Mouse (Mus musculus): ENCODE results near the gene Rrp8. TPM values are rescaled to one million over a fixed set of nuclear protein-coding genes. Genes with fewer than 3 reads are reported as not detected.

Rrp8 gene
- polyA plus RNA-seq, 1 experiment from 2014 or later = 22.4 TPM

GRCm38 (mm10) chr7:105728701-105729428, 8.3 kb downstream of the Rrp8 start:
- no peaks in the 10 kb centered on the region for H3K4me1 ChIP-seq (ENCODE audit: control insufficient read depth, insufficient read depth, low read length)
- peak overlapping the region; percentile 37; the same call in 1 of the 2 replicates for H3K27ac ChIP-seq (ENCODE audit: low read length)
- H3K4me3 ChIP-seq (ENCODE audit: low read depth, low read length) = no peak overlapping the region
- H3K9ac ChIP-seq (ENCODE audit: low read depth, low read length) = no peak overlapping the region
- no peak overlapping the region for H3K4me2 ChIP-seq (ENCODE audit: low read length)
- ATAC-seq = no peak
- H3K9me3 ChIP-seq (replicated peaks; ENCODE audit: control insufficient read depth, low read length, poor library complexity, severe bottlenecking) = no peaks in the 10 kb centered on the region
- H3K36me3 ChIP-seq (ENCODE audit: control insufficient read depth, insufficient read depth, low read length) = peaks cover 19% of the 10 kb centered on the region
- WGBS = 23% methylated on average over 6 of the region's 6 CpGs
- H3K27me3 ChIP-seq (ENCODE audit: control insufficient read depth, insufficient read depth, low read depth, low read length) = no peaks in the 10 kb centered on the region

DNA sequence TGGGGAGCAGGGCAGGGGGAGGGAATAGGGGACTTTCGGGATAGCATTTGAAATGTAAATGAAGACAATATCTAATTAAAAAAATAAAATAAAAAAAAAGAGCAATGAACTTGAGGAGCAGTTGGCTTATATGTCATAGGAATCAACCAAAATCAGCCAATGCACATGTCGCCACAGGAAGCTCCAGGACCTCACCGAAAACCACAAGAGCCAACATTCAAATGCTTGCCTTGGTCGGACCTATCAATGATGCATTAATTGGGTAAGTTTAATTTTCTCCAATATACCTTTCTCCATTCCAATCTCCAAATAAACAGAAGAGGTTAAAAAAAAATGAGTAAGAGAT, 10.2 kb downstream of the Rrp8 start:
- ATAC-seq = no peak; the same call in 1 of the 2 replicates
- Histone ChIP-seq H3K36me3 (ENCODE audit: control insufficient read depth, insufficient read depth, low read length) (peaks cover 5% of the 10 kb centered on the region; the same call in 1 of the 2 replicates), H3K4me1 (ENCODE audit: control insufficient read depth, insufficient read depth, low read length) (no peaks in the 10 kb centered on the region), H3K9ac (ENCODE audit: low read depth, low read length) (no peak overlapping the region), H3K27me3 (ENCODE audit: control insufficient read depth, insufficient read depth, low read depth, low read length) (no peaks in the 10 kb centered on the region), H3K4me2 (ENCODE audit: low read length) (no peak overlapping the region), H3K4me3 (ENCODE audit: low read depth, low read length) (no peak overlapping the region), H3K9me3 (replicated peaks; ENCODE audit: control insufficient read depth, low read length, poor library complexity, severe bottlenecking) (no peaks in the 10 kb centered on the region), H3K27ac (ENCODE audit: low read length) (no peak overlapping the region)
- WGBS = 96% methylated on average over 4 of the region's 4 CpGs

GRCm38 (mm10) chr7:105726144-105726979, 10.8 kb downstream of the Rrp8 start:
- Histone ChIP-seq H3K27ac (ENCODE audit: low read length) (no peak overlapping the region), H3K9me3 (replicated peaks; ENCODE audit: control insufficient read depth, low read length, poor library complexity, severe bottlenecking) (no peaks in the 10 kb centered on the region), H3K4me2 (ENCODE audit: low read length) (no peak overlapping the region), H3K27me3 (ENCODE audit: control insufficient read depth, insufficient read depth, low read depth, low read length) (no peaks in the 10 kb centered on the region), H3K4me3 (ENCODE audit: low read depth, low read length) (no peak overlapping the region), H3K9ac (ENCODE audit: low read depth, low read length) (no peak overlapping the region), H3K4me1 (ENCODE audit: control insufficient read depth, insufficient read depth, low read length) (no peaks in the 10 kb centered on the region), H3K36me3 (ENCODE audit: control insufficient read depth, insufficient read depth, low read length) (peaks cover 3% of the 10 kb centered on the region; the same call in 1 of the 2 replicates)
- WGBS = 75% methylated on average over 4 of the region's 4 CpGs
- ATAC-seq = peak; percentile 82

- no peak overlapping the region for H3K27ac ChIP-seq (ENCODE audit: low read length)
- WGBS = 75% methylated on average over 2 of the region's 2 CpGs
These were observed 15.3 kb downstream of the Rrp8 start for GRCm38 (mm10) chr7:105721916-105722315.

DNA sequence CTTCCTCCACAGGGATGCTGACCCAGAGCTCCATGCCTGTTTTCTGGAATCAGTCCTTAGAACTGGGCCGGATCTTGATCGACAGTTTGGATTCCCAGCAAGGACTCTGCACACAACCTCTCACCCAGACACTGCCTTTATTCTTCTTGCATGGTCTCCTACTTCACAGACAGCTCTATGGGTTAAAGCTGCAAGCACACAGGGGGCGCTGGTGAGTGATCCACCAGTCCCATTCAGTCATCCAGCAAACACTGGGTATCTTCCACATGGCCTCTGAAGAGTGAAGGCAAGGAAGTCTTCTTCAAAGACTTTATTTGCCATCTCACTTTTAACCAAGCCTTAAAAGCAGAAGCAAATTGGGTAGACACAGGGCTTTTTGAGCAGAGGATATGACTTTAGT, 21.8 kb downstream of the Rrp8 start:
- H3K9ac ChIP-seq (ENCODE audit: low read depth, low read length) = no peak overlapping the region
- no peaks in the 10 kb centered on the region for H3K9me3 ChIP-seq (replicated peaks; ENCODE audit: control insufficient read depth, low read length, poor library complexity, severe bottlenecking)
- H3K4me1 ChIP-seq (ENCODE audit: control insufficient read depth, insufficient read depth, low read length) = no peaks in the 10 kb centered on the region
- H3K36me3 ChIP-seq (ENCODE audit: control insufficient read depth, insufficient read depth, low read length) = no peaks in the 10 kb centered on the region
- 66% methylated on average over 3 of the region's 3 CpGs for WGBS
- ATAC-seq = no peak
- no peaks in the 10 kb centered on the region for H3K27me3 ChIP-seq (ENCODE audit: control insufficient read depth, insufficient read depth, low read depth, low read length)
- no peak overlapping the region for H3K4me3 ChIP-seq (ENCODE audit: low read depth, low read length)
- H3K4me2 ChIP-seq (ENCODE audit: low read length) = no peak overlapping the region
- H3K27ac ChIP-seq (ENCODE audit: low read length) = no peak overlapping the region

More at GRCm38 (mm10) chr7:105721916-105722315, 15.3 kb downstream of the Rrp8 start:
- Histone ChIP-seq H3K9me3 (replicated peaks; ENCODE audit: control insufficient read depth, low read length, poor library complexity, severe bottlenecking) (no peaks in the 10 kb centered on the region), H3K9ac (ENCODE audit: low read depth, low read length) (no peak overlapping the region), H3K36me3 (ENCODE audit: control insufficient read depth, insufficient read depth, low read length) (no peaks in the 10 kb centered on the region), H3K27me3 (ENCODE audit: control insufficient read depth, insufficient read depth, low read depth, low read length) (no peaks in the 10 kb centered on the region), H3K4me2 (ENCODE audit: low read length) (no peak overlapping the region), H3K4me3 (ENCODE audit: low read depth, low read length) (no peak overlapping the region), H3K4me1 (ENCODE audit: control insufficient read depth, insufficient read depth, low read length) (no peaks in the 10 kb centered on the region)
- no peak for ATAC-seq

GRCm38 (mm10) chr7:105708733-105709132, 28.5 kb downstream of the Rrp8 start:
- H3K9ac ChIP-seq (ENCODE audit: low read depth, low read length) = no peak overlapping the region
- H3K36me3 ChIP-seq (ENCODE audit: control insufficient read depth, insufficient read depth, low read length) = no peaks in the 10 kb centered on the region
- H3K27me3 ChIP-seq (ENCODE audit: control insufficient read depth, insufficient read depth, low read depth, low read length) = no peaks in the 10 kb centered on the region
- no peak overlapping the region for H3K27ac ChIP-seq (ENCODE audit: low read length)
- no peaks in the 10 kb centered on the region for H3K9me3 ChIP-seq (replicated peaks; ENCODE audit: control insufficient read depth, low read length, poor library complexity, severe bottlenecking)
- ATAC-seq = no peak
- no peaks in the 10 kb centered on the region for H3K4me1 ChIP-seq (ENCODE audit: control insufficient read depth, insufficient read depth, low read length)
- 94% methylated on average over 5 of the region's 5 CpGs for WGBS
- H3K4me2 ChIP-seq (ENCODE audit: low read length) = no peak overlapping the region
- H3K4me3 ChIP-seq (ENCODE audit: low read depth, low read length) = no peak overlapping the region

- Histone ChIP-seq H3K9me3 (replicated peaks; ENCODE audit: control insufficient read depth, low read length, poor library complexity, severe bottlenecking) (no peaks in the 10 kb centered on the region), H3K4me1 (ENCODE audit: control insufficient read depth, insufficient read depth, low read length) (no peaks in the 10 kb centered on the region), H3K36me3 (ENCODE audit: control insufficient read depth, insufficient read depth, low read length) (no peaks in the 10 kb centered on the region), H3K4me3 (ENCODE audit: low read depth, low read length) (no peak overlapping the region), H3K9ac (ENCODE audit: low read depth, low read length) (no peak overlapping the region), H3K27me3 (ENCODE audit: control insufficient read depth, insufficient read depth, low read depth, low read length) (no peaks in the 10 kb centered on the region), H3K4me2 (ENCODE audit: low read length) (no peak overlapping the region), H3K27ac (ENCODE audit: low read length) (no peak overlapping the region)
- no peak for ATAC-seq
- WGBS = 85% methylated on average over 4 of the region's 4 CpGs
These were observed 33.4 kb downstream of the Rrp8 start for GRCm38 (mm10) chr7:105703816-105704215.

DNA sequence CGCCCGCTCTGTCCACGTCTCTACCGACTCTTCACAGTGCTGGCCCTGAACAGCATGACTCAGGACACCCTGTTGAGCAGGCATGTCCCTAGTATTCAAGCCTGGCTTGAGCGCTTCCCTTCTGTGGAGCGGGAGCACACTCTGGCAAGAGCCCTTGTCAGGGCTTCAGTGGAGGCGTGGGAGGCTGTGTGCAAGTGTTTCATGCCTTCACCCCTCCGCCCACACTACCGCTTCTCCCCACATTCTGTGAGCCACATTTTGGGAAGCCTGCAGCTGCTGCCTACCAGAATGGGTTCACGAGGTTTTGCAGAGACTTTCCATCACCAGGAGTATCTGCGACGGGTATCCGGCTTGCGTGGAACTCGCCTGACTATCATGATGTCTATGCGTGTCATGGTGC, 34.0 kb downstream of the Rrp8 start:
- no peaks in the 10 kb centered on the region for H3K9me3 ChIP-seq (replicated peaks; ENCODE audit: control insufficient read depth, low read length, poor library complexity, severe bottlenecking)
- 90% methylated on average over 16 of the region's 16 CpGs for WGBS
- H3K27ac ChIP-seq (ENCODE audit: low read length) = no peak overlapping the region
- H3K4me3 ChIP-seq (ENCODE audit: low read depth, low read length) = no peak overlapping the region
- H3K4me2 ChIP-seq (ENCODE audit: low read length) = no peak overlapping the region
- H3K9ac ChIP-seq (ENCODE audit: low read depth, low read length) = no peak overlapping the region
- H3K27me3 ChIP-seq (ENCODE audit: control insufficient read depth, insufficient read depth, low read depth, low read length) = no peaks in the 10 kb centered on the region
- no peaks in the 10 kb centered on the region for H3K4me1 ChIP-seq (ENCODE audit: control insufficient read depth, insufficient read depth, low read length)
- H3K36me3 ChIP-seq (ENCODE audit: control insufficient read depth, insufficient read depth, low read length) = no peaks in the 10 kb centered on the region
- no peak for ATAC-seq

- Histone ChIP-seq H3K27ac (ENCODE audit: low read length) (no peak overlapping the region), H3K27me3 (ENCODE audit: control insufficient read depth, insufficient read depth, low read depth, low read length) (no peaks in the 10 kb centered on the region), H3K4me1 (ENCODE audit: control insufficient read depth, insufficient read depth, low read length) (no peaks in the 10 kb centered on the region), H3K4me2 (ENCODE audit: low read length) (no peak overlapping the region), H3K4me3 (ENCODE audit: low read depth, low read length) (no peak overlapping the region), H3K36me3 (ENCODE audit: control insufficient read depth, insufficient read depth, low read length) (no peaks in the 10 kb centered on the region), H3K9me3 (replicated peaks; ENCODE audit: control insufficient read depth, low read length, poor library complexity, severe bottlenecking) (no peaks in the 10 kb centered on the region), H3K9ac (ENCODE audit: low read depth, low read length) (no peak overlapping the region)
- no peak for ATAC-seq
- WGBS = 48% methylated on average over 1 of the region's 1 CpGs
These were observed 46.3 kb downstream of the Rrp8 start for GRCm38 (mm10) chr7:105690875-105691274.
